Mouse (Mus musculus): ENCODE measurements around the gene Sdk2. TPM values are rescaled to one million over a fixed set of nuclear protein-coding genes. Genes with fewer than 3 reads are reported as not detected.

Sdk2 gene
- polyA plus RNA-seq, 1 experiment from 2014 or later: 0.66 TPM

GRCm38 (mm10) chr11:113932909-113933308, 133.9 kb downstream of the Sdk2 start:
- Histone ChIP-seq H3K36me3 (no peaks in the 10 kb centered on the region), H3K4me3 (no peak overlapping the region), H3K27ac (no peak overlapping the region), H3K27me3 (ENCODE audit: low read depth, poor library complexity, severe bottlenecking) (no peaks in the 10 kb centered on the region), H3K4me1 (peaks cover 56% of the 10 kb centered on the region), H3K9me3 (replicated peaks) (no peaks in the 10 kb centered on the region)
- DNase-seq (ENCODE audit: low spot score): no peak
- 83% methylated on average over 7 of the region's 7 CpGs for WGBS

- Histone ChIP-seq H3K27me3 (ENCODE audit: low read depth, poor library complexity, severe bottlenecking) (no peaks in the 10 kb centered on the region), H3K4me3 (no peak overlapping the region), H3K4me1 (peaks cover 59% of the 10 kb centered on the region), H3K36me3 (no peaks in the 10 kb centered on the region), H3K9me3 (replicated peaks) (no peaks in the 10 kb centered on the region), H3K27ac (peak overlapping the region; percentile 59; the same call in 1 of the 2 replicates)
- WGBS: 49% methylated on average over 4 of the region's 4 CpGs
- DNase-seq (ENCODE audit: low spot score): peak; percentile 43
These were observed 135.1 kb downstream of the Sdk2 start for GRCm38 (mm10) chr11:113931701-113932100.

GRCm38 (mm10) chr11:113930112-113930511, 136.7 kb downstream of the Sdk2 start:
- Histone ChIP-seq H3K36me3 (no peaks in the 10 kb centered on the region), H3K4me1 (peaks cover 51% of the 10 kb centered on the region), H3K27me3 (ENCODE audit: low read depth, poor library complexity, severe bottlenecking) (no peaks in the 10 kb centered on the region), H3K4me3 (no peak overlapping the region), H3K27ac (no peak overlapping the region), H3K9me3 (replicated peaks) (no peaks in the 10 kb centered on the region)
- WGBS: 87% methylated on average over 11 of the region's 11 CpGs
- DNase-seq (ENCODE audit: low spot score): no peak

GRCm38 (mm10) chr11:113928831-113929230, 138.0 kb downstream of the Sdk2 start:
- H3K4me1 ChIP-seq: peaks cover 38% of the 10 kb centered on the region
- H3K27me3 ChIP-seq (ENCODE audit: low read depth, poor library complexity, severe bottlenecking): no peaks in the 10 kb centered on the region
- no peak for DNase-seq (ENCODE audit: low spot score)
- no peaks in the 10 kb centered on the region for H3K36me3 ChIP-seq
- no peak overlapping the region for H3K27ac ChIP-seq
- H3K9me3 ChIP-seq (replicated peaks): no peaks in the 10 kb centered on the region
- H3K4me3 ChIP-seq: no peak overlapping the region
- WGBS: 78% methylated on average over 2 of the region's 2 CpGs

DNA sequence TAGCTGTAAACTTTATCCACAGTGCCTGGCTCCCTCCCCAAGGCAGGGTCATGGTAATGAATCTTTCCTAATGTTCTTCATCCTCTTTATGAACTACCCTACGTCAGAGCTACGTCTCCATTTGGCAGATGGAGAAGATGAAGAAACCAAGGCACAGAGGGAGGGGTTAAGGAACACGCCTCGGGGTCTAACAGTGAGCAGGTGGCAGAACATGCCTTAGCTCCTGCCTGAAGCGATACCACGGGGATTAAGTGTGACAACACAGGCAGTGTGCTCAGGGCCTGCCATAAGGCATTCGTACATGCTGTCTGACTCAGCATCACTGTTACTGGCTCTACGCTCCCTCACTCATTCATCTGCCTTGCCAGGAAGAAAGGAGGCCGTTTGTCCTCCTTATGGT, 138.6 kb downstream of the Sdk2 start:
- DNase-seq (ENCODE audit: low spot score): no peak
- Histone ChIP-seq H3K4me1 (peaks cover 33% of the 10 kb centered on the region), H3K27ac (no peak overlapping the region), H3K4me3 (no peak overlapping the region), H3K36me3 (no peaks in the 10 kb centered on the region), H3K9me3 (replicated peaks) (no peaks in the 10 kb centered on the region), H3K27me3 (ENCODE audit: low read depth, poor library complexity, severe bottlenecking) (no peaks in the 10 kb centered on the region)
- 88% methylated on average over 9 of the region's 9 CpGs for WGBS

DNA sequence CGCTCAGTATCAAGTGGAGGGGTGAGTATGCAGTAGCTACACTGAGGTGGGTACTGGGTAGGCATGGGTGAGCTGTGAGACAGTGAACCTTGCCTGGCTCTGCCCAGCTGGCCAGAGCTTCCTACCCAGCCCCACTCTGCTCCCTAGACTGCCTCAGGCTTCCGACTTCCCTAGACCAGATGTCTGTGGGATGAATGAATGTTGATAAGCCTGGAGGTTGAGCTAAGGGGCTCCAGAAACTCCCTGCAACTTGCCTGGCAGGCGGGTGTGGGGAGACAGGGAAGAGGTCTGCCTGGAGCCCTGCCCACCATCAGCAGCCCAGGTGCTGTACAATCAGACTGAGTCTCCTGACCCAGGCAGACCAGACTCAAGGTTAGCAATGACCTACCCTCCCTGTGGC, 139.0 kb downstream of the Sdk2 start:
- no peaks in the 10 kb centered on the region for H3K27me3 ChIP-seq (ENCODE audit: low read depth, poor library complexity, severe bottlenecking)
- H3K9me3 ChIP-seq (replicated peaks): no peaks in the 10 kb centered on the region
- H3K36me3 ChIP-seq: no peaks in the 10 kb centered on the region
- H3K4me1 ChIP-seq: peaks cover 34% of the 10 kb centered on the region
- 77% methylated on average over 3 of the region's 3 CpGs for WGBS
- H3K27ac ChIP-seq: no peak overlapping the region
- no peak for DNase-seq (ENCODE audit: low spot score)
- no peak overlapping the region for H3K4me3 ChIP-seq

DNA sequence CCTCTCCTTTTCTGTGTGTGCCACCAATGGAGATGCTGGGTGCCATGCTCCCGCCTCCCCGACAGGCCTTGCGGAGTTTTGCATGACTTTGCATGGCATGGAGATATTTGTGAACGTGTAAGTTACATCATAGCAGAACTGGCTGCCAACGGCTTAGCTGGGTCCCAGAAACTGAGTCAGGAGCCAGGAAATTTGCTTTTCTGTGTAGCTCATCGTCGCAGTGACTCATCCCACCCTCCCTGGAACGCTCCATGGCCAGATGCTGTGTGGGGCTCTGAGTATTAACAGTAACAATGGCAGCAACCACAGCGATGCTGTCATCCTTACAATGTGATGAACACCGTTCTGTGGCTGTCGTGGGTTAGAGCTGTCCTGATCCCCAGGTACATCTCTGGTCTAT, 139.6 kb downstream of the Sdk2 start:
- Histone ChIP-seq H3K4me1 (peaks cover 33% of the 10 kb centered on the region), H3K27ac (no peak overlapping the region), H3K9me3 (replicated peaks) (no peaks in the 10 kb centered on the region), H3K27me3 (ENCODE audit: low read depth, poor library complexity, severe bottlenecking) (no peaks in the 10 kb centered on the region), H3K4me3 (no peak overlapping the region), H3K36me3 (no peaks in the 10 kb centered on the region)
- WGBS: 93% methylated on average over 11 of the region's 11 CpGs
- no peak for DNase-seq (ENCODE audit: low spot score)

DNA sequence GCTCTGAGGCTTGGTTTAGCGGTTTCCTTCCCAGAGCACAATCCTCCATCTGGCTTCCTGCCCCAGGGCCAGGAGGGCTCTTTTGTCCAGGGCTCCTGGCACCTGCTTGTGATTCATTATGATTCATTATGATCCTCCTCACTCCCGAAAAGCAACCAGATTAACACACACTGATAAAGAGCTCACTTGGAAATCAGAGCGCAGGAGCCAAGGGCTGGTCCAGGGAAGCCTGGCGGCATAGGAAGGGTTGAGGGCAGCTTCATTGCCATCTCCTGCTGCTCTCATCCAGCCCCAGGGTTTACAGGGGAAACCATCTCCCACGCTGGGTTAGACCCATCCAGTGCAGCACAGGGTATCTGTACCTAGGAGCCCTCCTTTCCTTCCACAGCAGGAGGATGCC, 143.7 kb downstream of the Sdk2 start:
- H3K27ac ChIP-seq: no peak overlapping the region
- no peak for DNase-seq (ENCODE audit: low spot score)
- no peak overlapping the region for H3K4me3 ChIP-seq
- H3K36me3 ChIP-seq: no peaks in the 10 kb centered on the region; the same call in 1 of the 2 replicates
- 72% methylated on average over 5 of the region's 5 CpGs for WGBS
- no peaks in the 10 kb centered on the region for H3K9me3 ChIP-seq (replicated peaks)
- H3K4me1 ChIP-seq: peaks cover 7% of the 10 kb centered on the region; the same call in 1 of the 2 replicates
- no peaks in the 10 kb centered on the region for H3K27me3 ChIP-seq (ENCODE audit: low read depth, poor library complexity, severe bottlenecking)

DNA sequence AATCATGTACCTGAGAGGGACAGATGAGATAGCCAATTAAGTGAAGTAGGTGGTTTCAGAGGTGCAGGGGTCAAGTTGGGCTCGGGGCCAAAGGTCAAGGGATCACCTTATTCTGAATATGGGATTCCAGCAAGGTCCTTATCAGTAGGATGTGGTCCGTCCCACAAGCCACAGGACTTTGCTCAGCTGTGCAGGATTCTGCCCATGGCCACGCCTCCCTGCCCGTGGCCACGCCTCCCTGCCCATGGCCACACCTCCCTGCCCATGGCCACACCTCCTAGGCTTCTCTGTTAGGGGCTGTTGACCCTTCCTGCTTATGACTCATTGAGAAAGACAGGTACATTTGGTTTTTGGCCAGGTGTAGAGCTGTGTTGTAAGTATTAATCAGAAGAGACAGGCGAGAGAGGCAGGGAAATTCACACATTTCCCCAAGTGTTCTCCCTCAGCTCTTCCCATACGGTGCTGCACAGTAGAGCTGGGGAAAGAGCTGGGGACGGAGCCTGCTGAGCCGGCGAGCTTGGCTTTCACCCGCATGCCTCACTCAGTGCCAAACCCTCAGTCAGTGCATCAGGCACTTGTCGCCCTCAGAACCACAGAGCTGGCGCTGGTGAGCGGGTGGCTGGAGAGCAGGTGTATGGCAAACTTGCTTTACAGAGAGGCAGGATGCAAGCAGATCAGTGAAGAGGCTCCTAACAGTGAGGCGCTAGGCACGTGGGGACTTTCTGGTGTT, 163.6 kb downstream of the Sdk2 start:
- Histone ChIP-seq H3K36me3 (no peaks in the 10 kb centered on the region), H3K4me1 (peaks cover 26% of the 10 kb centered on the region), H3K27me3 (ENCODE audit: low read depth, poor library complexity, severe bottlenecking) (no peaks in the 10 kb centered on the region), H3K4me3 (no peak overlapping the region), H3K9me3 (replicated peaks) (no peaks in the 10 kb centered on the region), H3K27ac (no peak overlapping the region)
- no peak for DNase-seq (ENCODE audit: low spot score)
- WGBS: 77% methylated on average over 16 of the region's 16 CpGs

- Histone ChIP-seq H3K9me3 (replicated peaks) (no peaks in the 10 kb centered on the region), H3K4me1 (peaks cover 23% of the 10 kb centered on the region), H3K27me3 (ENCODE audit: low read depth, poor library complexity, severe bottlenecking) (no peaks in the 10 kb centered on the region), H3K27ac (no peak overlapping the region), H3K4me3 (no peak overlapping the region), H3K36me3 (no peaks in the 10 kb centered on the region)
- 85% methylated on average over 7 of the region's 7 CpGs for WGBS
- no peak for DNase-seq (ENCODE audit: low spot score)
These were observed 164.9 kb downstream of the Sdk2 start for GRCm38 (mm10) chr11:113901906-113902305.

DNA sequence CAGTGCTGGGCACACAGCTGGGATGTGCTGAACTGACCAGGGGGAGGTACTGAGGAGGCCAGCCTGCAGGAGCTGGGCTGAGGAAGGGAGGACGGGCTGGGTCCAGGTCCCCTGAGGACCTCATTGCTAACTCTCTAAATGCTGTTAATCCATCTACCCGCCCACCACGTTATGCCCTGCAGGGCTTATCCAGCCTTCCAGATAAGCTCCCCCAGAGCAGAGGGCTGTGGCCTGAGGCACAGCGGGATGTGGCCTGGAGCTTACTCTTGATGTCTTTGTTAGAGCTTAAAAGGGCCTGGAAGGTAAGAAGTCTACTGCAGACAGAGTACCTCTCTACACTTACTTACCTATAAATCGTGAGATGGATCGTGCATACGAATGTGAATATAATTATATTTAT, 168.2 kb downstream of the Sdk2 start:
- DNase-seq (ENCODE audit: low spot score): no peak
- no peaks in the 10 kb centered on the region for H3K36me3 ChIP-seq
- peaks cover 27% of the 10 kb centered on the region for H3K4me1 ChIP-seq
- 54% methylated on average over 7 of the region's 7 CpGs for WGBS
- H3K4me3 ChIP-seq: no peak overlapping the region
- H3K9me3 ChIP-seq (replicated peaks): no peaks in the 10 kb centered on the region
- H3K27ac ChIP-seq: peak overlapping the region; percentile 26; the same call in 1 of the 2 replicates
- H3K27me3 ChIP-seq (ENCODE audit: low read depth, poor library complexity, severe bottlenecking): no peaks in the 10 kb centered on the region

DNA sequence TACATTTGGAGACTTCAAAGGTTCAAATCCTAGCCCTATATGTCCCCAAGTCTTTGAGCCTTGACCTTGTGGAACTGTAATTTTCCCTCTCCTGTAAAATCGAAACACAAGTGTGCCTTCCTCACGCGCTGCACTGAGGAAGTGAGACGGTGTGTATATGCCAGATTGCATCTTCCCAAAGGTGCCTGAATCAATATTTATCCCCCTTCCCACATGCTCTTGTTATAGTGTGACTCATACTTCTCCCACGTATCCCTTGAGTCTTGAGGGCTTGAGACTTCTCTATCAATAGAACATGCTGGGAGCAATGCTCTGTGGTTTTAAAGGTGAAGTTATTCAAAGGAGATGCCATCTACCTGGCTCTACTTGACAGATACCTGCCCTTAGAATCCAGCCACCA, 170.8 kb downstream of the Sdk2 start:
- H3K9me3 ChIP-seq (replicated peaks): no peaks in the 10 kb centered on the region
- H3K27me3 ChIP-seq (ENCODE audit: low read depth, poor library complexity, severe bottlenecking): no peaks in the 10 kb centered on the region
- H3K4me1 ChIP-seq: peaks cover 42% of the 10 kb centered on the region
- no peak overlapping the region for H3K27ac ChIP-seq
- no peak for DNase-seq (ENCODE audit: low spot score)
- WGBS: 96% methylated on average over 5 of the region's 5 CpGs
- no peak overlapping the region for H3K4me3 ChIP-seq
- H3K36me3 ChIP-seq: no peaks in the 10 kb centered on the region

- WGBS: 67% methylated on average over 6 of the region's 6 CpGs
- Histone ChIP-seq H3K27ac (peak overlapping the region; percentile 64; the same call in 1 of the 2 replicates), H3K9me3 (replicated peaks) (no peaks in the 10 kb centered on the region), H3K36me3 (no peaks in the 10 kb centered on the region), H3K4me3 (no peak overlapping the region), H3K27me3 (ENCODE audit: low read depth, poor library complexity, severe bottlenecking) (no peaks in the 10 kb centered on the region), H3K4me1 (peaks cover 25% of the 10 kb centered on the region)
- DNase-seq (ENCODE audit: low spot score): no peak
These were observed 173.9 kb downstream of the Sdk2 start for GRCm38 (mm10) chr11:113892924-113893323.

DNA sequence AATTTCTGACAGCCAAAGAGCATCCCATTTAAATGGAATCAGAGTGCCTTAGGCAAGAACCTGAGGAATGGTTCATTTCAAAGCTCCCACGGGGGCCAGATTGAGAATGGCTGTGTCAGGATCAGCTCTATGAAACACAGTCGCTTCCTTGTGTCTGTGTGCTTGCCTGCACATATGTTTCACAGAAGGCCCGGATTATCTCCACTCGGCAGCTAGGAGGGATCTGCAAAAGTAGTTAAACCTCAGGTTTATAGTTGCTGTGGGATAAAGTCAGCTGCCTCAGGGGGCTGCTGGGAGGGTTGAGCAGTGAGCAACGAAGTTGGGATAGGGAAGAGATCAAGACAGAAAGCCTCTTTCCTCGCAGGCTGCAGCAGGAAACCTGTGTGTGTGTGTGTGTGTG, 174.8 kb downstream of the Sdk2 start:
- peaks cover 22% of the 10 kb centered on the region for H3K4me1 ChIP-seq
- H3K9me3 ChIP-seq (replicated peaks): no peaks in the 10 kb centered on the region
- no peak for DNase-seq (ENCODE audit: low spot score)
- peak overlapping the region; percentile 64 for H3K27ac ChIP-seq
- H3K4me3 ChIP-seq: no peak overlapping the region
- no peaks in the 10 kb centered on the region for H3K36me3 ChIP-seq
- WGBS: 61% methylated on average over 6 of the region's 6 CpGs
- H3K27me3 ChIP-seq (ENCODE audit: low read depth, poor library complexity, severe bottlenecking): no peaks in the 10 kb centered on the region
